ENCODE assay signal across 15 mouse cellular contexts in the genomic region with DNA sequence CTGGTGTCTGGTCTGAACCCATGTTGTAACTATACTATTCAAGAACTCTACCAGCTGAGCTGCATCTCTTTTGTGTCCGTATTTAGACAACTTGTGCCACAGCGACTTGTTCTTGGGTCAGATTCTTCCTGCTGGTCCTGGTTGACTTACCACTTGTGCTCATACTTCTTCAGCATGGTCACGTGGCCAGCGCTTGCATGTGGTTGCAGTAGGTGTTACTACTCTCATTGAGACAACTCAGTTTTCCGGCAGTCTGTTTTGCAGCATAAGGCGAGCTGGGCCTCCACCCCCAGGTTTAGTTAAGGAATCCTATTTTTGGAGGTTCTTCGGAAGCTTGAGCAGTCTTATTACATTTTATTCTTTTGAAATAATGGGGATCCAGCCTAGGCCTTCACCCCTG. TPM values are rescaled to one million over a fixed set of nuclear protein-coding genes. Genes with fewer than 3 reads are reported as not detected.
DNase-seq lines count a peak whose midpoint lies in the region; ATAC-seq and TF ChIP-seq lines count a peak whose summit lies in the region.
"Had no signal": no experiment of that assay in that cellular context is flagged by ENCODE, and none has a peak within 500 bp of the region (broad histone marks: within the 10 kb centered on the region; RNA-seq: fewer than 3 reads in every experiment).

No protein-coding gene starts in this region.

- H3K4me1 ChIP-seq in kidney, embryonic 14.5 days (ENCODE audit: control insufficient read depth, insufficient read depth, low read length), result no peaks in the 10 kb centered on the region
- H3K4me1 ChIP-seq: heart, embryonic 10.5 days; neural tube, embryonic 15.5 days had no signal

- H3K36me3 ChIP-seq in kidney, embryonic 14.5 days (ENCODE audit: control insufficient read depth, insufficient read depth, low read length), result peaks cover 44% of the 10 kb centered on the region

- no peak overlapping the region for H3K4me3 ChIP-seq in layer of hippocampus, adult 2 months
- no peak overlapping the region for H3K4me3 ChIP-seq in kidney, embryonic 14.5 days (ENCODE audit: low read length)
- H3K4me3 ChIP-seq: heart, embryonic 10.5 days; neural tube, embryonic 15.5 days had no signal

- peak; percentile 59 for DNase-seq in layer of hippocampus, adult 11-12 months (ENCODE audit: low spot score)
- DNase-seq in layer of hippocampus, adult 9-10 months (ENCODE audit: low spot score), result no peak
- peak; percentile 57 for DNase-seq in R1 (ENCODE audit: low read depth, low spot score)
- peak; percentile 45 to 73 for DNase-seq in layer of hippocampus, adult 2 months (ENCODE audit: low spot score in 2 of 2)
- peak; percentile 75 to 82 for DNase-seq in right cerebral cortex, adult 2 months (ENCODE audit: low spot score in 2 of 2)
- DNase-seq in ovary, postnatal 10 days (ENCODE audit: low spot score), result no peak
- no peak for DNase-seq in embryo, embryonic 10.5 days (ENCODE audit: low spot score)

- H3K27me3 ChIP-seq in kidney, embryonic 14.5 days (ENCODE audit: control insufficient read depth, insufficient read depth, low read length), result no peaks in the 10 kb centered on the region
- H3K27me3 ChIP-seq: neural tube, embryonic 15.5 days had no signal

- TF ChIP-seq CTCF in layer of hippocampus, adult 2 months (conservative IDR thresholded peaks at IDR 0.05), result no peak

- 95% methylated on average over 7 of the region's 7 CpGs for WGBS in kidney, embryonic 14.5 days

- no peak overlapping the region for H3K9ac ChIP-seq in kidney, embryonic 14.5 days (ENCODE audit: low read depth, low read length)
- H3K9ac ChIP-seq: neural tube, embryonic 15.5 days had no signal

- H3K9me3 ChIP-seq in kidney, embryonic 14.5 days (ENCODE audit: control insufficient read depth, low read length), result no peaks in the 10 kb centered on the region
- H3K9me3 ChIP-seq: G1E; heart, embryonic 10.5 days; neural tube, embryonic 15.5 days had no signal

- no peak overlapping the region for H3K27ac ChIP-seq in layer of hippocampus, adult 2 months
- no peak overlapping the region for H3K27ac ChIP-seq in kidney, embryonic 14.5 days (ENCODE audit: low read depth, low read length)
- H3K27ac ChIP-seq: heart, embryonic 10.5 days; neural tube, embryonic 15.5 days had no signal

- no peak for ATAC-seq in kidney, embryonic 14.5 days (ENCODE audit: low FRiP score, low TSS enrichment)
- ATAC-seq: inflammation-experienced regulatory T-cells, adult 6 months had no signal

- H3K4me2 ChIP-seq in kidney, embryonic 14.5 days (replicated peaks; ENCODE audit: low read depth, low read length), result no peak overlapping the region
- H3K4me2 ChIP-seq: liver, embryonic 11.5 days; neural tube, embryonic 15.5 days had no signal

RNA-seq across cellular contexts. Expression of a gene that starts 10.8 kb away (rescaled TPM):
- total RNA-seq in layer of hippocampus, adult 2 months (2021), result 100 to 1,000 TPM; 208 to 225 TPM
- polyA plus RNA-seq in kidney, embryonic 14.5 days (2014; fragmentation: Nextera tagmentation; extraction: Ambion mirVana), result 170 and 205 TPM in 2 replicates

RNA-seq across cellular contexts. Expression of a gene that starts 17.6 kb away (rescaled TPM):
- 10 to 100 TPM; 11.7 to 13.9 TPM for total RNA-seq in layer of hippocampus, adult 2 months (2021)
- polyA plus RNA-seq in kidney, embryonic 14.5 days (2014; fragmentation: Nextera tagmentation; extraction: Ambion mirVana), result 11.6 and 18.7 TPM in 2 replicates

RNA-seq across cellular contexts. Expression of a gene that starts 40.8 kb away (rescaled TPM):
- 1 to 10 TPM; 6.9 TPM for total RNA-seq in layer of hippocampus, adult 2 months (2021)
- polyA plus RNA-seq in kidney, embryonic 14.5 days (2014; fragmentation: Nextera tagmentation; extraction: Ambion mirVana), result 8.6 and 10.8 TPM in 2 replicates

RNA-seq across cellular contexts. Expression of a gene that starts 41.1 kb away (rescaled TPM):
- under 1 TPM; 0.44 to 0.79 TPM for total RNA-seq in layer of hippocampus, adult 2 months (2021)
- 0.97 and 1.1 TPM in 2 replicates for polyA plus RNA-seq in kidney, embryonic 14.5 days (2014; fragmentation: Nextera tagmentation; extraction: Ambion mirVana)
- total RNA-seq: gastrocnemius, adult 8-10 months; hematopoietic stem cell, adult 5-6 weeks had no signal
- polyA plus RNA-seq: G1E; inflammation-experienced regulatory T-cells, adult 6 months had no signal

RNA-seq across cellular contexts. Expression of a gene that starts 59.8 kb away (rescaled TPM):
- 10 to 100 TPM; 76.7 to 78.4 TPM for total RNA-seq in layer of hippocampus, adult 2 months (2021)
- polyA plus RNA-seq in kidney, embryonic 14.5 days (2014; fragmentation: Nextera tagmentation; extraction: Ambion mirVana), result 186 and 260 TPM in 2 replicates

Comparison
In these comparisons a context has a peak if more than half of its experiments do, and no peak if none do; other contexts are left out.
1. DNase-seq: peak in layer of hippocampus, adult 11-12 months (single experiment), R1 (single experiment), layer of hippocampus, adult 2 months (2 of 2) and right cerebral cortex, adult 2 months (2 of 2); none in layer of hippocampus, adult 9-10 months (single experiment), ovary, postnatal 10 days (single experiment) and embryo, embryonic 10.5 days (single experiment).